Mouse (Mus musculus): ENCODE data around the gene Hspa8. TPM values are rescaled to one million over a fixed set of nuclear protein-coding genes. Genes with fewer than 3 reads are reported as not detected.

Hspa8 gene
- polyA plus RNA-seq (2012; rRNA removed) = 1,079 and 1,193 TPM in 2 replicates

- H3K4me3 ChIP-seq (replicated peaks; ENCODE audit: extremely low read depth, low read depth, low read length) = peak within 1 kb of the TSS; percentile 91
- WGBS = under 1% methylated on average over 83 of the region's 83 CpGs
Measured at GRCm38 (mm10) chr9:40800675-40801612, at the start of gene Hspa8. Gene Hspa8 (plus strand): TSS chr9:40800984.

GRCm38 (mm10) chr9:40751749-40752148 is 49.0 kb upstream of the Hspa8 start:
- peaks cover 3% of the 10 kb centered on the region for H3K4me1 ChIP-seq (ENCODE audit: control insufficient read depth, insufficient read depth, low read length)
- no peak for DNase-seq
- 56% methylated on average over 3 of the region's 3 CpGs for WGBS

More at GRCm38 (mm10) chr9:40800675-40801612, at the start of gene Hspa8:
- TF ChIP-seq CTCF (IDR thresholded peaks at IDR 0.05; ENCODE audit: insufficient read depth, low read length) (no peak), POLR2A (IDR thresholded peaks at IDR 0.05; ENCODE audit: borderline replicate concordance, extremely low read depth, low read depth, low read length) (peak; percentile 100)
- H3K4me1 ChIP-seq (ENCODE audit: control insufficient read depth, insufficient read depth, low read length) = peaks cover 14% of the 10 kb centered on the region
- DNase-seq = peak; percentile 100

GRCm38 (mm10) chr9:40756401-40756800 is 44.4 kb upstream of the Hspa8 start:
- peak; percentile 46 for DNase-seq
- TF ChIP-seq CTCF (IDR thresholded peaks at IDR 0.05; ENCODE audit: insufficient read depth, low read length) = peak; percentile 45
- TF ChIP-seq POLR2A (IDR thresholded peaks at IDR 0.05; ENCODE audit: borderline replicate concordance, extremely low read depth, low read depth, low read length) = no peak
- H3K4me3 ChIP-seq (replicated peaks; ENCODE audit: extremely low read depth, low read depth, low read length) = no peak overlapping the region
- H3K4me1 ChIP-seq (ENCODE audit: control insufficient read depth, insufficient read depth, low read length) = peaks cover 3% of the 10 kb centered on the region
- 15% methylated on average over 4 of the region's 4 CpGs for WGBS

More at GRCm38 (mm10) chr9:40751749-40752148, 49.0 kb upstream of the Hspa8 start:
- TF ChIP-seq POLR2A (IDR thresholded peaks at IDR 0.05; ENCODE audit: borderline replicate concordance, extremely low read depth, low read depth, low read length) (no peak), CTCF (IDR thresholded peaks at IDR 0.05; ENCODE audit: insufficient read depth, low read length) (no peak)
- H3K4me3 ChIP-seq (replicated peaks; ENCODE audit: extremely low read depth, low read depth, low read length) = no peak overlapping the region

- peak; percentile 53 for DNase-seq
- Histone ChIP-seq H3K4me3 (replicated peaks; ENCODE audit: extremely low read depth, low read depth, low read length) (no peak overlapping the region), H3K4me1 (ENCODE audit: control insufficient read depth, insufficient read depth, low read length) (peaks cover 3% of the 10 kb centered on the region)
- TF ChIP-seq CTCF (IDR thresholded peaks at IDR 0.05; ENCODE audit: insufficient read depth, low read length) (peak; percentile 79), POLR2A (IDR thresholded peaks at IDR 0.05; ENCODE audit: borderline replicate concordance, extremely low read depth, low read depth, low read length) (no peak)
- WGBS = 16% methylated on average over 12 of the region's 12 CpGs
Measured at GRCm38 (mm10) chr9:40757105-40757626, 43.6 kb upstream of the Hspa8 start.

GRCm38 (mm10) chr9:40757685-40758270 is 43.0 kb upstream of the Hspa8 start:
- WGBS = 5% methylated on average over 22 of the region's 22 CpGs
- H3K4me1 ChIP-seq (ENCODE audit: control insufficient read depth, insufficient read depth, low read length) = peaks cover 3% of the 10 kb centered on the region
- DNase-seq = peak; percentile 43
- peak overlapping the region; percentile 27 for H3K4me3 ChIP-seq (replicated peaks; ENCODE audit: extremely low read depth, low read depth, low read length)
- TF ChIP-seq POLR2A (IDR thresholded peaks at IDR 0.05; ENCODE audit: borderline replicate concordance, extremely low read depth, low read depth, low read length) (no peak), CTCF (IDR thresholded peaks at IDR 0.05; ENCODE audit: insufficient read depth, low read length) (peak; percentile 63)

- no peaks in the 10 kb centered on the region for H3K4me1 ChIP-seq (ENCODE audit: control insufficient read depth, insufficient read depth, low read length)
- no peak overlapping the region for H3K4me3 ChIP-seq (replicated peaks; ENCODE audit: extremely low read depth, low read depth, low read length)
- 81% methylated on average over 6 of the region's 6 CpGs for WGBS
- TF ChIP-seq POLR2A (IDR thresholded peaks at IDR 0.05; ENCODE audit: borderline replicate concordance, extremely low read depth, low read depth, low read length) (no peak), CTCF (IDR thresholded peaks at IDR 0.05; ENCODE audit: insufficient read depth, low read length) (no peak)
- DNase-seq = no peak
Measured at GRCm38 (mm10) chr9:40762354-40762753, 38.4 kb upstream of the Hspa8 start.

- Histone ChIP-seq H3K4me3 (replicated peaks; ENCODE audit: extremely low read depth, low read depth, low read length) (peak overlapping the region; percentile 39), H3K4me1 (ENCODE audit: control insufficient read depth, insufficient read depth, low read length) (no peaks in the 10 kb centered on the region)
- no peak for DNase-seq
- TF ChIP-seq CTCF (IDR thresholded peaks at IDR 0.05; ENCODE audit: insufficient read depth, low read length) (no peak), POLR2A (IDR thresholded peaks at IDR 0.05; ENCODE audit: borderline replicate concordance, extremely low read depth, low read depth, low read length) (no peak)
- WGBS = 65% methylated on average over 8 of the region's 9 CpGs
Measured at GRCm38 (mm10) chr9:40764887-40765580, 35.8 kb upstream of the Hspa8 start.

- no peak for TF ChIP-seq POLR2A (IDR thresholded peaks at IDR 0.05; ENCODE audit: borderline replicate concordance, extremely low read depth, low read depth, low read length)
- no peak for TF ChIP-seq CTCF (IDR thresholded peaks at IDR 0.05; ENCODE audit: insufficient read depth, low read length)
- H3K4me1 ChIP-seq (ENCODE audit: control insufficient read depth, insufficient read depth, low read length) = no peaks in the 10 kb centered on the region
- peak overlapping the region; percentile 39 for H3K4me3 ChIP-seq (replicated peaks; ENCODE audit: extremely low read depth, low read depth, low read length)
- WGBS = 22% methylated on average over 12 of the region's 12 CpGs
- peak; percentile 40 for DNase-seq
Measured at GRCm38 (mm10) chr9:40765581-40765940, 35.2 kb upstream of the Hspa8 start.

GRCm38 (mm10) chr9:40766058-40766605 is 34.7 kb upstream of the Hspa8 start:
- WGBS = 48% methylated on average over 7 of the region's 7 CpGs
- Histone ChIP-seq H3K4me1 (ENCODE audit: control insufficient read depth, insufficient read depth, low read length) (no peaks in the 10 kb centered on the region), H3K4me3 (replicated peaks; ENCODE audit: extremely low read depth, low read depth, low read length) (no peak overlapping the region)
- TF ChIP-seq CTCF (IDR thresholded peaks at IDR 0.05; ENCODE audit: insufficient read depth, low read length) = no peak
- TF ChIP-seq POLR2A (IDR thresholded peaks at IDR 0.05; ENCODE audit: borderline replicate concordance, extremely low read depth, low read depth, low read length) = no peak
- no peak for DNase-seq

Data from lung, adult 2 months (tissue).